Mouse (Mus musculus): ENCODE data around the gene Dbp. TPM values are rescaled to one million over a fixed set of nuclear protein-coding genes. Genes with fewer than 3 reads are reported as not detected.

Gene Dbp
- total RNA-seq, 2 experiments from 2014 or later: 22.7 to 29.8 TPM

DNA sequence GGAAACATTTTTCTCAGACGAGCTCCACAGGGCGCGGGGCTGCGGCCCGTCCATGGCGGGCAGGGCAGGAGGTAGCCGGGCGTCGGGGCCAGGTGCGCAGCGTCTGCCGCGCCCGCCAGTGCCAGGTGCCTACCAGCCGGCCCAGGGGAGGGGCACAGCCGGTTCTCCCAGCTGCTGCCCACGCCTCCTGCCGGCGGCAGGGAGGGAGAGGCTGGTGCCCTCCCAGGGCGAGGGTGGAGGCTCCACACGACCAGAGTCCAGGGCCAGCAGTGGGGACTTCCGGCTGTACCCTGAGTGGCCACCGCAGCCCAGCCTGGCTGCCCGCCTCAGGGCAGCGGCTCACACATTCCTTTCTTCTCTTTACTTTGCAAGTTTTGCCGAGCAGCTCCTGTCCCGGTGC is 54.5 kb downstream of the Dbp start:
- DNase-seq: no peak
- intact Hi-C loops (cut with DNase I): no loop called here

Other genes with a start within 250 kb of the Dbp start
- 100 to 1,000 TPM; 232 to 268 TPM for gene Ftl1, start 245.2 kb upstream of the Dbp start, total RNA-seq (2021)
- 10 to 100 TPM; 44.5 to 45.8 TPM for gene Bax, start 238.2 kb upstream of the Dbp start, total RNA-seq (2021)
- not detected for gene Tulp2, start 223.2 kb upstream of the Dbp start, total RNA-seq (2021)
- gene Gm45808, start 218.3 kb upstream of the Dbp start, total RNA-seq (2021): 1 to 10 TPM; 2.2 to 2.5 TPM
- 1 to 10 TPM; 4.7 to 6.0 TPM for gene Dhdh, start 216.3 kb upstream of the Dbp start, total RNA-seq (2021)
- 100 to 1,000 TPM; 144 to 151 TPM for gene Nucb1, start 194.7 kb upstream of the Dbp start, total RNA-seq (2021)
- 10 to 100 TPM; 24.5 to 45.4 TPM for gene Ppp1r15a, start 178.8 kb upstream of the Dbp start, total RNA-seq (2021)
- gene Plekha4, start 178.8 kb upstream of the Dbp start, total RNA-seq (2021): 1 to 10 TPM; 4.1 to 5.6 TPM
- gene Hsd17b14, start 150.2 kb upstream of the Dbp start, total RNA-seq (2021): under 1 TPM; 0.25 to 0.34 TPM
- gene Bcat2, start 134.9 kb upstream of the Dbp start, total RNA-seq (2021): 10 to 100 TPM; 54.7 to 54.9 TPM
- gene Fgf21, start 89.6 kb upstream of the Dbp start, total RNA-seq (2021): not detected
- not detected for gene Fut1, start 87.8 kb upstream of the Dbp start, total RNA-seq (2021)
- gene Izumo1, start 83.3 kb upstream of the Dbp start, total RNA-seq (2021): under 1 TPM; 0.22 to 0.65 TPM
- 10 to 100 TPM; 51.9 to 52.4 TPM for gene Rasip1, start 77.6 kb upstream of the Dbp start, total RNA-seq (2021)
- 1 to 10 TPM; 7.5 to 8.5 TPM for gene Mamstr, start 65.1 kb upstream of the Dbp start, total RNA-seq (2021)
- under 1 TPM in 1 of 2 experiments, not detected in 1; 0.38 TPM for gene Fut2, start 38.7 kb upstream of the Dbp start, total RNA-seq (2021)
- gene Ntn5, start 21.1 kb upstream of the Dbp start, total RNA-seq (2021): under 1 TPM in 1 of 2 experiments, not detected in 1; 0.15 TPM
- under 1 TPM in 1 of 2 experiments, not detected in 1; 0.22 TPM for gene Sec1, start 10.7 kb upstream of the Dbp start, total RNA-seq (2021)
- 1 to 10 TPM; 4.2 to 4.6 TPM for gene Car11, start 5.2 kb upstream of the Dbp start, total RNA-seq (2021)
- gene Rpl18, start 10.4 kb downstream of the Dbp start, total RNA-seq (2021): 100 to 1,000 TPM; 698 to 700 TPM
- gene Sphk2, start 12.9 kb downstream of the Dbp start, total RNA-seq (2021): 10 to 100 TPM; 17.4 to 20.1 TPM
- under 1 TPM; 0.10 to 0.12 TPM for gene Fam83e, start 16.1 kb downstream of the Dbp start, total RNA-seq (2021)
- not detected for gene Spaca4, start 20.7 kb downstream of the Dbp start, total RNA-seq (2021)
- under 1 TPM; 0.22 to 0.30 TPM for gene Lmtk3, start 78.7 kb downstream of the Dbp start, total RNA-seq (2021)
- gene Sult2b1, start 79.6 kb downstream of the Dbp start, total RNA-seq (2021): not detected
- gene Cyth2, start 109.5 kb downstream of the Dbp start, total RNA-seq (2021): 10 to 100 TPM; 91.1 to 95.1 TPM
- under 1 TPM; 0.69 to 0.74 TPM for gene Kcnj14, start 119.7 kb downstream of the Dbp start, total RNA-seq (2021)
- gene Grwd1, start 125.9 kb downstream of the Dbp start, total RNA-seq (2021): 10 to 100 TPM; 14.6 to 17.1 TPM
- 100 to 1,000 TPM; 121 to 128 TPM for gene Kdelr1, start 167.7 kb downstream of the Dbp start, total RNA-seq (2021)
- gene Grin2d, start 173.3 kb downstream of the Dbp start, total RNA-seq (2021): under 1 TPM; 0.55 to 0.77 TPM
- under 1 TPM in 1 of 2 experiments, not detected in 1; 0.37 TPM for gene Syngr4, start 191.6 kb downstream of the Dbp start, total RNA-seq (2021)
- gene Tmem143, start 191.9 kb downstream of the Dbp start, total RNA-seq (2021): 10 to 100 TPM; 56.8 to 58.7 TPM
- gene Emp3, start 216.3 kb downstream of the Dbp start, total RNA-seq (2021): 10 to 100 TPM; 37.0 to 44.5 TPM
- 1 to 10 TPM in 1 of 2 experiments, under 1 TPM in 1; 0.96 to 2.0 TPM for gene Ccdc114, start 219.0 kb downstream of the Dbp start, total RNA-seq (2021)

Measured in heart, postnatal 10 days (tissue).